Mouse (Mus musculus) thymus, adult 2 months (tissue): Measurements from ENCODE around the gene Opcml.

ENCODE experiments used
- CTCF ChIP-seq: fragments of 200-500 bp; IDR thresholded peaks from 2 replicates; pipeline ENCODE4 v1.5.1; 2012; ENCODE audit warnings: mild to moderate bottlenecking, control low read depth, low read length, moderate library complexity, borderline replicate concordance; ENCODE audit not compliant: control insufficient read depth, poor library complexity, insufficient read depth; ENCODE audit errors: extremely low read depth
- POLR2A ChIP-seq: fragments of 200-500 bp; IDR thresholded peaks from 2 replicates; pipeline ENCODE4 v1.6.1; 2012; ENCODE audit warnings: mild to moderate bottlenecking, low read length, control low read depth, moderate library complexity; ENCODE audit not compliant: control insufficient read depth, poor library complexity, insufficient read depth; ENCODE audit errors: extremely low read depth

GRCm38 (mm10) chr9:28336511-28337208 lies 546.1 kb downstream of the Opcml start:
- no peak for TF ChIP-seq CTCF
- no peak for TF ChIP-seq POLR2A
